Mouse (Mus musculus) left cerebral cortex, adult 8-10 months (tissue): ENCODE measurements around the gene Zfp775. TPM values are rescaled to one million over a fixed set of nuclear protein-coding genes. Genes with fewer than 3 reads are reported as not detected.
A peak's percentile ranks its signal among the peaks of the same experiment; 100 is the strongest.

ENCODE experiments used
- DNase-seq, 2 experiments: peaks; one replicate each; pipeline ENCODE4 v3.0.0; 2022; ENCODE audit warnings: low spot score in 2 of 2
- total RNA-seq, 4 experiments: library from RNA; stranded (reverse); gene quantifications; 2 replicates each; pipeline ENCODE4 v1.2.4; 2022

The Zfp775 gene
- total RNA-seq: 1 to 10 TPM; 7.7 to 9.5 (median 7.8) TPM

GRCm38 (mm10) chr6:48601271-48602079 lies at the start of gene Zfp775:
TSS of gene Zfp775 (plus strand) at chr6:48602063.
- DNase-seq: peak; percentile 90 to 97

- DNase-seq: no peak
Measured at GRCm38 (mm10) chr6:48552918-48553317, 48.9 kb upstream of the Zfp775 start.

DNA sequence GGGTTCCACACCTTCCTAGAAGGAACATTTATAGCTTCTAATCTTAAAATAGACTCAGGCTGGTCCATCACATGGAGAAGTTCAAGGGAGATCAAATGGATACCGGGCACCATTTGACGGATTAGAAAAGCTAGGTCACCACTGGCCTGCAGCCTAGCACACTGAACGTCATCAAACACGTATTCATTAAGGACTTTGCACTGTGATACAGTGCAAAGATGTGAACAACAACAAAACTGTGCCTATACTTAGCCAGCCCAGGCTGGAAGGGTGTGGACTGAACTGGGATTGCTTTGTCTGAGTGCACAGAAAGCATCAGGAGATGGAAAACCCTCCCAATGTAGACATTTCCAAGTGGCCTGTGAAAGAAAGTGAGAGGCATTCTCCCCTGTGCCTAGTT lies 48.0 kb upstream of the Zfp775 start:
- DNase-seq: no peak

- peak; percentile 97 to 98 for DNase-seq
Measured at GRCm38 (mm10) chr6:48554280-48555103, 47.4 kb upstream of the Zfp775 start, which contains the start of gene Lrrc61. TSS of gene Lrrc61 (plus strand) at chr6:48554796.

- DNase-seq: peak; percentile 37 to 71
Measured at GRCm38 (mm10) chr6:48555104-48555890, 46.6 kb upstream of the Zfp775 start.

GRCm38 (mm10) chr6:48555956-48556355 lies 45.9 kb upstream of the Zfp775 start:
- DNase-seq: no peak

- DNase-seq: no peak
Measured at GRCm38 (mm10) chr6:48565693-48566310, 36.1 kb upstream of the Zfp775 start.

- DNase-seq: no peak
Measured at GRCm38 (mm10) chr6:48566312-48566711, 35.6 kb upstream of the Zfp775 start.

GRCm38 (mm10) chr6:48568036-48568984 lies 33.6 kb upstream of the Zfp775 start:
- DNase-seq: no peak

- no peak for DNase-seq
Measured at GRCm38 (mm10) chr6:48569065-48569807, 32.6 kb upstream of the Zfp775 start.

- DNase-seq: no peak
Measured at GRCm38 (mm10) chr6:48572014-48572413, 29.8 kb upstream of the Zfp775 start.

GRCm38 (mm10) chr6:48572572-48573061 lies 29.2 kb upstream of the Zfp775 start, which contains the start of gene Rarres2:
TSS of gene Rarres2 (minus strand) at chr6:48572789.
- no peak for DNase-seq

DNA sequence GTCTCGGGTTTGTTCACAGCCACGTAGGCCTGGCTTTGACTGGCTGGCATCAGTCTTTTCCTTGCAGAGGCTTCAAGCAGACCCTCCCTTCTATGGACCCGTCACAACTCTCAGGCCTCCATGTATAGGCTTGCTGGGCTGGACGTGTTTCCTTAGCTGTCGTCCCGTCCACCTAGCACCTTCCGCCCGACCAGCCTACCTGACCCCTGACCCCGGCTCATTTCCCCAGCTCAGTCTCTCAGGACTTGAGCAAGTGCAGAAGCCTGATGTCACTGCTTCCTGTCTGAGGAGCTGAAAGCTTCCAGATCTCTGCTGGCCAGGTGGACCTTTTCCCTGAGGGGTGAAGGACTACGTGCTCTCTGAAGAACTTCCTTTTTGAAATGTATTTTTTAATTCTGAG lies 28.6 kb upstream of the Zfp775 start:
- no peak for DNase-seq

- DNase-seq: no peak
Measured at GRCm38 (mm10) chr6:48573981-48574380, 27.9 kb upstream of the Zfp775 start.

- DNase-seq: no peak
Measured at GRCm38 (mm10) chr6:48578736-48579135, 23.1 kb upstream of the Zfp775 start.

DNA sequence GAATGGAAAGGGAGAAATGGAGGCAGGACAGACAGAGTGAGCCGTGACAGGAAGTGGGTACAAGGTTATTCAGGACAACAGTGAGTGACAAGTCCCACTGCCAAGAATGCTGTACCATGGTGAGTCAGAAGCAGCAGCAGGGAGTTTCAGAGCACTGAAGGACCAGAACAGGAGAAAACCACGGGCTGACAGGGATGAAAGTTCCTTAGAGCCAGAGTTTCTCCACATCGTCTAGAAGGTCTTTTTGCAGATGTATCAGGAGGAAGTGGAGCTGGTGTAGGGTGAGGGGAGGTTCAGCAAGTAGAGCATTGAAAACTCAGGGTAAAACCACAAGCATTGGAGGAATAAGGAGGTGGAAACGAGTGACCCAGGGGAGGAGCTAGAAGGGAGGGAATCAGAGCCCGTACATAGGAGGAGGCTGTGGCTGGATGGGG lies 22.6 kb upstream of the Zfp775 start:
- DNase-seq: no peak

DNA sequence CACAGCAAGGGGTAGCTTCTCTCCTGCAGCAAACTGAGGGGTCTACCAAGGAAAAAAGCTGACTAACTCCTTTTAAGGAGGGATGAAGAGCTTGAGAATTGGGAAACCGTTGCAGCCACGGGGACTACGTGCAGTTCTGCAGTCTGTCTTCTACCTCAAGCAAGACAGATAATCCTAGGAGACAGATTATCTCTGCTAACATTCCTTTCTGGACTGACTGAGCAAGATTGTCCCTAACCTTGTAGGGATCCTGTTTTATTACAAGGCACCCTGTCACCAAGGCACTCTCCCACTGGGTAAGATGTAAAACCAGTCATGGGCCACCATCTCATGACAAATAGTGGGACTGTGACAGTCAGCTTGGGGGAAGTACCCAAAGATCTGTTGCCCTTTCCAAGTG lies 20.6 kb upstream of the Zfp775 start:
- no peak for DNase-seq

DNA sequence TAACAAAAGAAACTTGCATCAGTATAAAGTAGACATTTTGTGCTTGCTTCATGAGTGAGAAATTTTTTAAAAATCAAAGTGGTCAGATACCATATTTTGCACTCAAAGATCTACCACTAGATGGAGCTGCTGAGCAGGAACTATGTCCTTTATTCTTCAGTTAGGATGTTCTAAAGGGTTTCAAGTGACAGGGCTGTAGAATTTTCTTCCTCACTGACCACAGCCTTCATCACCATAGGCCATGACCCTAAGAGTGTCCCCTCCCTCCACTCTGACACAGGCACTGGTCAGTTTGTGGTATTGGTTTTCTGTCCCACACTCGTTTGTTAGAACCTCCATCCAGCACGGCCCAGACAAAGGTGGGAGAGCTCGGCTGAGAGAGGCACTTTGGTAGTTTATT lies 19.8 kb upstream of the Zfp775 start:
- DNase-seq: no peak

DNA sequence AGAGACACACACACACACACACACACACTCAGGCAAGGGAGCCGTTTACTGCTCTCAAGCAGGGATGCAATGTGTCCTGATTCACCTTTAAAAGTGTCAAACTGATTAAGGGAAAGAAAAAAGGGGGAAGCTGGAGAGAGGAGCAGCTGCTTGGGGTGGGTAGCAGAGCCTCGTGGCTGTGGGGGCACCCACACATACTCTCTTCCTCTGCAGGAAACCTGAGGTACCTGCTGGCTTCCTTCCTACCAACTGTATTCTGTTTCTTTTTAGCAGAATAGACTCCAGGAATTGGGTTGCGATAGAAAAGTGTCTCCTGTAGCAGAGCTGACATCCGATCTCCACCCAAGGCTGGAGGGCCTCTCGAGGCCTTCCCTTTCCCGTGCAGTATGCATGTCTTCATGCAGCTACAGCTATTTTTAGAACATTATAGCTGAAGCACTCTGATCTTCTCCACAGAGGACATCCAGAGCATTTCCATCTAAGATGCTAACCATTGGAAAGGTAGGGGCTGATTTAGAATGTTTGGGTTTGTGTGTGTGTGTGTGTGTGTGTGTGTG lies 12.6 kb upstream of the Zfp775 start, which contains the start of gene Gm45021:
Gene Gm45021, plus strand, starts transcription at position 417 of the 557 bp plus-strand sequence.
- DNase-seq: no peak
